Mouse (Mus musculus): ENCODE measurements at regions not wholly inside any gene's neighbourhood (a gene's known extent, or its start where the extent isn't known, plus 50 kb on each side); places are given as distances from the start of the nearest gene placed in this dataset.

- 83% methylated on average over 3 of the region's 3 CpGs for WGBS
- Histone ChIP-seq H3K9me3 (ENCODE audit: control insufficient read depth, low read length) (no peaks in the 10 kb centered on the region), H3K36me3 (ENCODE audit: control insufficient read depth, insufficient read depth, low read length) (no peaks in the 10 kb centered on the region), H3K27me3 (replicated peaks; ENCODE audit: control insufficient read depth, insufficient read depth, low read length) (no peaks in the 10 kb centered on the region), H3K4me2 (ENCODE audit: low read length) (no peak overlapping the region), H3K4me3 (ENCODE audit: low read length) (no peak overlapping the region), H3K27ac (ENCODE audit: low read depth, low read length) (no peak overlapping the region), H3K9ac (ENCODE audit: low read depth, low read length) (no peak overlapping the region), H3K4me1 (ENCODE audit: control insufficient read depth, insufficient read depth, low read depth, low read length) (no peaks in the 10 kb centered on the region)
- ATAC-seq: no peak
Measured at GRCm38 (mm10) chrX:130808530-130809235, 1059.1 kb downstream of the Diaph2 start.

DNA sequence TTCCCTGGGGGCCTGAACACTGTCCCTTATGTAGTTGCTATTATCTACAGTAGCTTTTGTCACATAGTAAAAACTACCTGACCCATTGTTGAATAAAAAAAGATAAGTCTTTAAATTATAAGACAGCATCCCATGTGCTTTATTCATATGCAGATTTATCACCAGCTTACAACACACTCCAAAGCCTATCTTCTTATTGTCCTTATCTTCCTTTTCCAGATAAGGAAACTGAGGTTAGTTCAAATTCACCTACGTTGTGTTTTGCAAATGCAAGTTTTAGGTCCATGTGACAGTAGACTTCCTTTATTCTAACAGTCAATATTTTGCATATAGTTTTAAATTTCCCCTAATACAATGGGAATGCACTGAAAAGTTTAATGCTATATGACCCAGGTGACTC, 1069.4 kb downstream of the Diaph2 start:
- H3K36me3 ChIP-seq (ENCODE audit: control insufficient read depth, insufficient read depth, low read length): no peaks in the 10 kb centered on the region
- H3K9me3 ChIP-seq (ENCODE audit: control insufficient read depth, low read length): no peaks in the 10 kb centered on the region
- no peak for ATAC-seq
- H3K27ac ChIP-seq (ENCODE audit: low read depth, low read length): no peak overlapping the region
- no peaks in the 10 kb centered on the region for H3K27me3 ChIP-seq (replicated peaks; ENCODE audit: control insufficient read depth, insufficient read depth, low read length)
- 71% methylated on average over 1 of the region's 1 CpGs for WGBS
- H3K9ac ChIP-seq (ENCODE audit: low read depth, low read length): no peak overlapping the region
- no peak overlapping the region for H3K4me2 ChIP-seq (ENCODE audit: low read length)
- no peak overlapping the region for H3K4me3 ChIP-seq (ENCODE audit: low read length)
- H3K4me1 ChIP-seq (ENCODE audit: control insufficient read depth, insufficient read depth, low read depth, low read length): no peaks in the 10 kb centered on the region

- no peaks in the 10 kb centered on the region for H3K9me3 ChIP-seq (ENCODE audit: control insufficient read depth, low read length)
- H3K4me3 ChIP-seq (ENCODE audit: low read length): no peak overlapping the region
- no peak overlapping the region for H3K9ac ChIP-seq (ENCODE audit: low read depth, low read length)
- no peak overlapping the region for H3K27ac ChIP-seq (ENCODE audit: low read depth, low read length)
- ATAC-seq: peak; percentile 73
- H3K4me2 ChIP-seq (ENCODE audit: low read length): no peak overlapping the region
- no peaks in the 10 kb centered on the region for H3K27me3 ChIP-seq (replicated peaks; ENCODE audit: control insufficient read depth, insufficient read depth, low read length)
- no peaks in the 10 kb centered on the region for H3K4me1 ChIP-seq (ENCODE audit: control insufficient read depth, insufficient read depth, low read depth, low read length)
- H3K36me3 ChIP-seq (ENCODE audit: control insufficient read depth, insufficient read depth, low read length): no peaks in the 10 kb centered on the region
- WGBS: 76% methylated on average over 1 of the region's 1 CpGs
Measured at GRCm38 (mm10) chrX:130819707-130820106, 1070.2 kb downstream of the Diaph2 start.

- Histone ChIP-seq H3K9me3 (ENCODE audit: control insufficient read depth, low read length) (no peaks in the 10 kb centered on the region), H3K27me3 (replicated peaks; ENCODE audit: control insufficient read depth, insufficient read depth, low read length) (no peaks in the 10 kb centered on the region), H3K4me2 (ENCODE audit: low read length) (no peak overlapping the region), H3K9ac (ENCODE audit: low read depth, low read length) (no peak overlapping the region), H3K36me3 (ENCODE audit: control insufficient read depth, insufficient read depth, low read length) (no peaks in the 10 kb centered on the region), H3K27ac (ENCODE audit: low read depth, low read length) (no peak overlapping the region), H3K4me1 (ENCODE audit: control insufficient read depth, insufficient read depth, low read depth, low read length) (no peaks in the 10 kb centered on the region), H3K4me3 (ENCODE audit: low read length) (no peak overlapping the region)
- ATAC-seq: peak; percentile 97
- WGBS: 65% methylated on average over 3 of the region's 3 CpGs
Measured at GRCm38 (mm10) chrX:130820168-130820567, 1070.6 kb downstream of the Diaph2 start.

GRCm38 (mm10) chrX:130823943-130824342, 1074.4 kb downstream of the Diaph2 start:
- no peaks in the 10 kb centered on the region for H3K36me3 ChIP-seq (ENCODE audit: control insufficient read depth, insufficient read depth, low read length)
- H3K27ac ChIP-seq (ENCODE audit: low read depth, low read length): no peak overlapping the region
- H3K9me3 ChIP-seq (ENCODE audit: control insufficient read depth, low read length): no peaks in the 10 kb centered on the region
- 92% methylated on average over 2 of the region's 2 CpGs for WGBS
- no peak overlapping the region for H3K4me3 ChIP-seq (ENCODE audit: low read length)
- H3K9ac ChIP-seq (ENCODE audit: low read depth, low read length): no peak overlapping the region
- H3K4me2 ChIP-seq (ENCODE audit: low read length): no peak overlapping the region
- H3K4me1 ChIP-seq (ENCODE audit: control insufficient read depth, insufficient read depth, low read depth, low read length): no peaks in the 10 kb centered on the region
- H3K27me3 ChIP-seq (replicated peaks; ENCODE audit: control insufficient read depth, insufficient read depth, low read length): no peaks in the 10 kb centered on the region
- ATAC-seq: no peak

GRCm38 (mm10) chrX:130835835-130836234, 1086.3 kb downstream of the Diaph2 start:
- Histone ChIP-seq H3K9me3 (ENCODE audit: control insufficient read depth, low read length) (no peaks in the 10 kb centered on the region), H3K9ac (ENCODE audit: low read depth, low read length) (no peak overlapping the region), H3K36me3 (ENCODE audit: control insufficient read depth, insufficient read depth, low read length) (no peaks in the 10 kb centered on the region), H3K27me3 (replicated peaks; ENCODE audit: control insufficient read depth, insufficient read depth, low read length) (no peaks in the 10 kb centered on the region), H3K4me2 (ENCODE audit: low read length) (no peak overlapping the region), H3K4me3 (ENCODE audit: low read length) (no peak overlapping the region), H3K27ac (ENCODE audit: low read depth, low read length) (no peak overlapping the region), H3K4me1 (ENCODE audit: control insufficient read depth, insufficient read depth, low read depth, low read length) (no peaks in the 10 kb centered on the region)
- no peak for ATAC-seq

GRCm38 (mm10) chrX:130843141-130843540, 1093.6 kb downstream of the Diaph2 start:
- Histone ChIP-seq H3K27ac (ENCODE audit: low read depth, low read length) (no peak overlapping the region), H3K4me2 (ENCODE audit: low read length) (no peak overlapping the region), H3K36me3 (ENCODE audit: control insufficient read depth, insufficient read depth, low read length) (no peaks in the 10 kb centered on the region), H3K9ac (ENCODE audit: low read depth, low read length) (no peak overlapping the region), H3K4me3 (ENCODE audit: low read length) (no peak overlapping the region), H3K9me3 (ENCODE audit: control insufficient read depth, low read length) (no peaks in the 10 kb centered on the region), H3K27me3 (replicated peaks; ENCODE audit: control insufficient read depth, insufficient read depth, low read length) (no peaks in the 10 kb centered on the region), H3K4me1 (ENCODE audit: control insufficient read depth, insufficient read depth, low read depth, low read length) (no peaks in the 10 kb centered on the region)
- WGBS: 85% methylated on average over 3 of the region's 3 CpGs
- ATAC-seq: no peak

DNA sequence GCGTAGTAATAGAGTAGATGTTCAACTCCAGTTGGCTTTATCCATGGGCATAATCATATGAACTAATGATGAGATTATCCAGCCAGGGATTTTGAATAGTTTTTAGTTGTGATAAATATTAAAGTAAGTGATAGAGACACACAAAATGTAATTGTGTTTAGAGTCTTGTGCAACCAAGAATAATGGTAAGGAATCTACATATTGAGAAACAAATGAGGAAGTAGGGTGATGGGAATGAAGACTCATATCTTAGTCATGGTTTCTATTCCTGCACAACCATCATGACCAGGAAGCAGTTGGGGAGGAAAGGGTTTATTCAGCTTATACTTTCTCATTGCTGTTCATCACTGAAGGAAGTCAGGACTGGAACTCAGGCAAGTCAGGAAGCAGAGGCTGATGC, 1117.0 kb downstream of the Diaph2 start:
- ATAC-seq: no peak
- H3K27me3 ChIP-seq (replicated peaks; ENCODE audit: control insufficient read depth, insufficient read depth, low read length): no peaks in the 10 kb centered on the region
- H3K9me3 ChIP-seq (ENCODE audit: control insufficient read depth, low read length): no peaks in the 10 kb centered on the region
- H3K4me1 ChIP-seq (ENCODE audit: control insufficient read depth, insufficient read depth, low read depth, low read length): no peaks in the 10 kb centered on the region
- no peaks in the 10 kb centered on the region for H3K36me3 ChIP-seq (ENCODE audit: control insufficient read depth, insufficient read depth, low read length)
- no peak overlapping the region for H3K9ac ChIP-seq (ENCODE audit: low read depth, low read length)
- no peak overlapping the region for H3K4me2 ChIP-seq (ENCODE audit: low read length)
- no peak overlapping the region for H3K4me3 ChIP-seq (ENCODE audit: low read length)
- 86% methylated on average over 1 of the region's 1 CpGs for WGBS
- no peak overlapping the region for H3K27ac ChIP-seq (ENCODE audit: low read depth, low read length)

GRCm38 (mm10) chrX:130874157-130874556, 1124.6 kb downstream of the Diaph2 start:
- Histone ChIP-seq H3K9ac (ENCODE audit: low read depth, low read length) (no peak overlapping the region), H3K36me3 (ENCODE audit: control insufficient read depth, insufficient read depth, low read length) (no peaks in the 10 kb centered on the region), H3K9me3 (ENCODE audit: control insufficient read depth, low read length) (no peaks in the 10 kb centered on the region), H3K27me3 (replicated peaks; ENCODE audit: control insufficient read depth, insufficient read depth, low read length) (no peaks in the 10 kb centered on the region), H3K4me2 (ENCODE audit: low read length) (no peak overlapping the region), H3K4me1 (ENCODE audit: control insufficient read depth, insufficient read depth, low read depth, low read length) (no peaks in the 10 kb centered on the region), H3K4me3 (ENCODE audit: low read length) (no peak overlapping the region), H3K27ac (ENCODE audit: low read depth, low read length) (no peak overlapping the region)
- ATAC-seq: no peak
- 67% methylated on average over 1 of the region's 1 CpGs for WGBS

DNA sequence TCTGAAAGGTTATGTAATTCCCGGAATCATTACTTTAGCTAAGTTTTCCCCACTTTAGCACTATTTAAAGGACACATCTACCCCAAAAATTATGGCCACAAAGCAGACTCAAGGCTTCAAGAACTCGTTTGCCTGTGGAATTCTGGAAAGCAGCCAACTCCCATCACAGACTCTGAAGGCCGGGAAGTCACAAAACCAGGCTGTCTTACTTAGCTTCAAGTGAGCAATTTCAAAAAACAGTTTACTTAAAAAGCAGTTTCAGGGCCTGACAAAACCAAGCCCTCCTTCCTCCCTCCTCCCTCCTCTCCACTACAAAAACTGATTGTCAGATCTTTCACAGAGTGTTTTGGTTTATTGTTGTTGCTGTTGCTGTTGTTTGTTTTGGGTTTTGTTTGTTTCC, 1125.7 kb downstream of the Diaph2 start:
- H3K27ac ChIP-seq (ENCODE audit: low read depth, low read length): no peak overlapping the region
- H3K9me3 ChIP-seq (ENCODE audit: control insufficient read depth, low read length): no peaks in the 10 kb centered on the region
- no peak for ATAC-seq
- no peak overlapping the region for H3K4me2 ChIP-seq (ENCODE audit: low read length)
- H3K36me3 ChIP-seq (ENCODE audit: control insufficient read depth, insufficient read depth, low read length): no peaks in the 10 kb centered on the region
- H3K4me3 ChIP-seq (ENCODE audit: low read length): no peak overlapping the region
- no peaks in the 10 kb centered on the region for H3K27me3 ChIP-seq (replicated peaks; ENCODE audit: control insufficient read depth, insufficient read depth, low read length)
- no peaks in the 10 kb centered on the region for H3K4me1 ChIP-seq (ENCODE audit: control insufficient read depth, insufficient read depth, low read depth, low read length)
- 42% methylated on average over 3 of the region's 3 CpGs for WGBS
- H3K9ac ChIP-seq (ENCODE audit: low read depth, low read length): no peak overlapping the region
